Comparison of ENCODE assay signal across 9 mouse cellular contexts in genomic region chr8:116587616-116588468, GRCm38 (mm10).
DNase-seq lines count a peak whose midpoint lies in the region; ATAC-seq and TF ChIP-seq lines count a peak whose summit lies in the region.
"Had no signal": no experiment of that assay in that cellular context is flagged by ENCODE, and none has a peak within 500 bp of the region (broad histone marks: within the 10 kb centered on the region; RNA-seq: fewer than 3 reads in every experiment).

No protein-coding gene starts in this region.

- peak; percentile 59 for ATAC-seq in liver, postnatal 0 days
- ATAC-seq in liver, embryonic 12.5 days = no peak
- peak; percentile 47 for ATAC-seq in lung, embryonic 14.5 days (ENCODE audit: insufficient read depth)
- ATAC-seq in forebrain, embryonic 15.5 days (replicated peaks) = no peak

- no peaks in the 10 kb centered on the region for H3K36me3 ChIP-seq in liver, postnatal 0 days (replicated peaks; ENCODE audit: insufficient read depth, low read length)
- H3K36me3 ChIP-seq in liver, embryonic 12.5 days = peaks cover 9% of the 10 kb centered on the region
- no peaks in the 10 kb centered on the region for H3K36me3 ChIP-seq in lung, embryonic 14.5 days (ENCODE audit: insufficient read depth)
- no peaks in the 10 kb centered on the region for H3K36me3 ChIP-seq in forebrain, embryonic 15.5 days
- H3K36me3 ChIP-seq: liver, embryonic 13.5 days had no signal

- peaks cover 3% of the 10 kb centered on the region; the same call in 1 of the 2 replicates for H3K4me1 ChIP-seq in liver, postnatal 0 days (ENCODE audit: insufficient read depth)
- H3K4me1 ChIP-seq in liver, embryonic 12.5 days = no peaks in the 10 kb centered on the region
- H3K4me1 ChIP-seq in lung, embryonic 14.5 days (ENCODE audit: insufficient read depth) = no peaks in the 10 kb centered on the region
- no peaks in the 10 kb centered on the region for H3K4me1 ChIP-seq in forebrain, embryonic 15.5 days
- H3K4me1 ChIP-seq: liver, embryonic 13.5 days had no signal

- peaks cover 3% of the 10 kb centered on the region; the same call in 1 of the 2 replicates for H3K9me3 ChIP-seq in liver, postnatal 0 days (ENCODE audit: low read length)
- no peaks in the 10 kb centered on the region for H3K9me3 ChIP-seq in liver, embryonic 12.5 days (replicated peaks)
- H3K9me3 ChIP-seq in lung, embryonic 14.5 days (ENCODE audit: low read depth, low read length) = no peaks in the 10 kb centered on the region
- no peaks in the 10 kb centered on the region for H3K9me3 ChIP-seq in forebrain, embryonic 15.5 days
- H3K9me3 ChIP-seq: liver, embryonic 13.5 days had no signal

- peak overlapping the region; percentile 22; the same call in 1 of the 2 replicates for H3K4me2 ChIP-seq in liver, postnatal 0 days (ENCODE audit: low read depth, low read length)
- no peak overlapping the region for H3K4me2 ChIP-seq in liver, embryonic 12.5 days
- no peak overlapping the region for H3K4me2 ChIP-seq in lung, embryonic 14.5 days
- no peak overlapping the region for H3K4me2 ChIP-seq in forebrain, embryonic 15.5 days (replicated peaks)
- H3K4me2 ChIP-seq: liver, embryonic 13.5 days had no signal

- WGBS in liver, postnatal 0 days (ENCODE audit: insufficient replicate concordance) = 62% methylated on average over 19 of the region's 19 CpGs
- 66% methylated on average over 19 of the region's 19 CpGs for WGBS in liver, embryonic 12.5 days (ENCODE audit: insufficient replicate concordance)
- WGBS in lung, embryonic 14.5 days = 75% methylated on average over 19 of the region's 19 CpGs
- 83% methylated on average over 19 of the region's 19 CpGs for WGBS in forebrain, embryonic 15.5 days

- H3K27ac ChIP-seq in liver, postnatal 0 days (ENCODE audit: low read depth) = peak overlapping the region; percentile 22; the same call in 1 of the 2 replicates
- H3K27ac ChIP-seq in liver, embryonic 12.5 days = no peak overlapping the region
- peak overlapping the region; percentile 6; the same call in 1 of the 2 replicates for H3K27ac ChIP-seq in lung, embryonic 14.5 days (ENCODE audit: low read depth)
- no peak overlapping the region for H3K27ac ChIP-seq in forebrain, embryonic 15.5 days (replicated peaks)
- H3K27ac ChIP-seq: liver, embryonic 13.5 days had no signal

- TF ChIP-seq EP300 in liver, postnatal 0 days (IDR thresholded peaks at IDR 0.05; ENCODE audit: low read depth) = no peak

- no peaks in the 10 kb centered on the region for H3K27me3 ChIP-seq in liver, postnatal 0 days (ENCODE audit: insufficient read depth, low read length)
- no peaks in the 10 kb centered on the region for H3K27me3 ChIP-seq in liver, embryonic 12.5 days (replicated peaks)
- H3K27me3 ChIP-seq in lung, embryonic 14.5 days (ENCODE audit: insufficient read depth, low read length) = no peaks in the 10 kb centered on the region
- no peaks in the 10 kb centered on the region for H3K27me3 ChIP-seq in forebrain, embryonic 15.5 days
- H3K27me3 ChIP-seq: liver, embryonic 13.5 days had no signal

- no peak overlapping the region for H3K4me3 ChIP-seq in liver, postnatal 0 days (ENCODE audit: low read depth, low read length)
- H3K4me3 ChIP-seq in liver, embryonic 12.5 days = no peak overlapping the region
- H3K4me3 ChIP-seq in lung, embryonic 14.5 days (ENCODE audit: low read depth, low read length) = no peak overlapping the region
- H3K4me3 ChIP-seq in forebrain, embryonic 15.5 days = no peak overlapping the region
- H3K4me3 ChIP-seq: liver, embryonic 13.5 days had no signal

- no peak overlapping the region for H3K9ac ChIP-seq in liver, postnatal 0 days (replicated peaks)
- H3K9ac ChIP-seq in liver, embryonic 12.5 days = no peak overlapping the region
- H3K9ac ChIP-seq in lung, embryonic 14.5 days = no peak overlapping the region
- H3K9ac ChIP-seq in forebrain, embryonic 15.5 days (replicated peaks) = no peak overlapping the region
- H3K9ac ChIP-seq: liver, embryonic 13.5 days had no signal

- peak; percentile 41 for DNase-seq in liver, postnatal 0 days
- peak; percentile 57 for DNase-seq in ZHBTc4 (ENCODE audit: low read depth, low spot score)
- DNase-seq in lung, embryonic 14.5 days = peak; percentile 40
- peak; percentile 92 for DNase-seq in thymus, postnatal 0 days (ENCODE audit: low spot score)
- DNase-seq in layer of hippocampus, adult 9-10 months (ENCODE audit: low spot score) = no peak
- DNase-seq in layer of hippocampus, postnatal 36 days = no peak
- DNase-seq: liver, embryonic 13.5 days had no signal

- TF ChIP-seq CTCF in liver, postnatal 0 days (IDR thresholded peaks at IDR 0.05; ENCODE audit: low read depth) = no peak
- no peak for TF ChIP-seq CTCF in lung, embryonic 14.5 days (IDR thresholded peaks at IDR 0.05; ENCODE audit: low read depth)

Comparison
In these comparisons a context has a peak if more than half of its experiments do, and no peak if none do; other contexts are left out.
1. ATAC-seq: peak in liver, postnatal 0 days (single experiment) and lung, embryonic 14.5 days (single experiment); none in liver, embryonic 12.5 days (single experiment) and forebrain, embryonic 15.5 days (single experiment).
2. H3K27ac ChIP-seq: peak in liver, postnatal 0 days (single experiment) and lung, embryonic 14.5 days (single experiment); none in liver, embryonic 12.5 days (single experiment) and forebrain, embryonic 15.5 days (single experiment).
3. DNase-seq: peak in liver, postnatal 0 days (single experiment), ZHBTc4 (single experiment), lung, embryonic 14.5 days (single experiment) and thymus, postnatal 0 days (single experiment); none in layer of hippocampus, adult 9-10 months (single experiment) and layer of hippocampus, postnatal 36 days (0 of 2).